ENCODE assay signal across 16 mouse cellular contexts in genomic region chr5:73810660-73811059, GRCm38 (mm10).
"Had no signal": no experiment of that assay in that cellular context is flagged by ENCODE, and none has a peak within 500 bp of the region (broad histone marks: within the 10 kb centered on the region; RNA-seq: fewer than 3 reads in every experiment).

No protein-coding gene starts in this region.

- H3K27me3 ChIP-seq: limb, embryonic 12.5 days; limb, embryonic 15.5 days; midbrain, embryonic 13.5 days; neural tube, embryonic 13.5 days had no signal

- H3K9me3 ChIP-seq: limb, embryonic 15.5 days; midbrain, embryonic 13.5 days had no signal

- H3K36me3 ChIP-seq: limb, embryonic 12.5 days; limb, embryonic 15.5 days; midbrain, embryonic 13.5 days; neural tube, embryonic 13.5 days had no signal

- ATAC-seq: inflammation-experienced regulatory T-cells, adult 6 months; intestine, embryonic 16.5 days; liver, postnatal 0 days; midbrain, embryonic 13.5 days had no signal

- H3K4me3 ChIP-seq: limb, embryonic 12.5 days; limb, embryonic 15.5 days; midbrain, embryonic 13.5 days; neural tube, embryonic 13.5 days had no signal

- H3K27ac ChIP-seq: limb, embryonic 12.5 days; liver, embryonic 14.5 days; macrophage; midbrain, embryonic 13.5 days; neural tube, embryonic 13.5 days had no signal

- DNase-seq: kidney, adult 8-10 months; kidney, postnatal 25 days; left cerebral cortex, postnatal 4 days; liver, postnatal 0 days; lung, embryonic 14.5 days; thymus, adult 18-20 months; thymus, postnatal 36 days had no signal

- H3K4me2 ChIP-seq: limb, embryonic 12.5 days; limb, embryonic 15.5 days; liver, embryonic 11.5 days; lung, embryonic 14.5 days; midbrain, embryonic 13.5 days; neural tube, embryonic 13.5 days had no signal

- H3K9ac ChIP-seq: limb, embryonic 12.5 days; limb, embryonic 15.5 days; liver, embryonic 14.5 days; liver, postnatal 0 days; lung, embryonic 14.5 days; midbrain, embryonic 13.5 days; neural tube, embryonic 13.5 days had no signal

- H3K4me1 ChIP-seq: limb, embryonic 12.5 days; limb, embryonic 15.5 days; midbrain, embryonic 13.5 days; neural tube, embryonic 13.5 days had no signal
